Mouse (Mus musculus) left cerebral cortex, adult 8-10 months (tissue): ENCODE measurements at regions not wholly inside any gene's neighbourhood (a gene's known extent, or its start where the extent isn't known, plus 50 kb on each side); places are given as distances from the start of the nearest gene placed in this dataset.

Experiments
- DNase-seq, 2 experiments: peaks; one replicate each; pipeline ENCODE4 v3.0.0; 2022; ENCODE audit warnings: low spot score in 2 of 2

- no peak for DNase-seq
These were observed 258.3 kb upstream of the Id2 start for GRCm38 (mm10) chr12:25355217-25355616.

DNA sequence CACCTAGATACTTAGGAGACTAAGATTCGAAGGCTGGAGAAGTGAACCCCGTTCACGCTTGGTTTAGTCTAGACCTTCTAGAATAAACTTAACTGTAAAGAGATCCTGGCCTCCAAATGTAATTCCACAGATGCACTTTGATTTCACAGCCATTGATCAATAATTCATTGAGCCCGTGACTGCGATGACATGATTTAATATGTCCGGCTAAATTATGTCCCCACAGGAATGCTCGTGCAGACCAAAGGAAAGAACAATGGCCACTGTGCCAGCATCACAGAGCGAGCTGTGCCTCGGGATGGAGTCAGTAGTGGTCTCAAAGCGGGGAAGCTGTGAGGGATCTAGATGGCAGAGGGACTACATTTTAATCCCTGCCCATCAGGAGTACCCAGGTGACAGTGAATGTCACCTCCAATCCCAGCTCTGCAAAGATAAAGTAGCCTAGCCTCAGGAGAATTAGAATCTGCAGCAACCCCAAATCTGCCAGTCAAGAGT lies 256.5 kb upstream of the Id2 start:
- no peak for DNase-seq

GRCm38 (mm10) chr12:25352160-25352559 lies 255.2 kb upstream of the Id2 start:
- no peak for DNase-seq

DNA sequence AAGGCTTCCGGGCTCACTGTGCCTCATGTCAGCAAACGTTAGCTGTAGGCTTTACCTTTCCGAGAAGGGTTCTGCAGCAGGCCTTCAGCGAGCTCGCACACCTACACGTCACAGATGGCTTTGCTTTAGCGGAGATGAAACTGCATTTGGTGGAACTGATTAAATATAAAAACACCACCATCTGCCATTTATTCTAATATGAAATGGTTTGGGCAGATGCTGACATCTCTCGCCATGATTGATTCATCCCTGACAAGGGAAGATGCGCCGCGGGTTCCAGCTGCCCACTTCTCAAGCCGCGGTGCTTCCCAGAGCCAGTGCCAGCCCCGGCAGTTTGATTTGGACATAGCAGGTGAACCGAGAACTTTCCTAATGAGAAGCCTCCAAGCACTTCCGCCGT lies 247.4 kb upstream of the Id2 start:
- DNase-seq = peak; percentile 9 to 23

DNA sequence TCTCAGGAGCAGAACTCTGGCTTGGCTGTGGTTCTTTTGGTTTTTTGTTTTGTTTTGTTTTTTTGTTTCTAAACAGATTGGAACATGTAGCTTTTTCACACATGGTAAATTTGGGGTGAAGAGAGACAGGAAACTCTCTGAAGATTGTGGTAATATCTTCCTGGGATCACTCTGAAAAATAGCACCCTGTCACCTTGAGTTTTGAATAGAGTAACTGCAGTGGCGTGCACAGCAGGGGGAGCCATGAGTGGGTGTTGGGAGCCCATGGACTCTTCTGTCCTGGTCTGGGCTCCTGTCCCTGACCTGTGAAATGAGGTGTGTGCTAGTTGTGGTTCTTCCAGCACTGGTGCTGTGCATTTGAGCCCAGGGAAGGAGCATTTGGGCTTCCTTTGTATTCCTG lies 241.8 kb upstream of the Id2 start:
- DNase-seq = no peak

- no peak for DNase-seq
These were observed 239.0 kb upstream of the Id2 start for GRCm38 (mm10) chr12:25335930-25336329.

GRCm38 (mm10) chr12:25335069-25335468 lies 238.1 kb upstream of the Id2 start:
- no peak for DNase-seq

- DNase-seq = peak in 1 of 2 experiments; percentile 13
These were observed 235.6 kb upstream of the Id2 start for GRCm38 (mm10) chr12:25332384-25333035.

- DNase-seq = peak in 1 of 2 experiments; percentile 8
These were observed 233.2 kb upstream of the Id2 start for GRCm38 (mm10) chr12:25330004-25330708.

GRCm38 (mm10) chr12:25325901-25326300 lies 229.0 kb upstream of the Id2 start:
- DNase-seq = no peak

- DNase-seq = no peak
These were observed 226.2 kb upstream of the Id2 start for GRCm38 (mm10) chr12:25323171-25323570.

DNA sequence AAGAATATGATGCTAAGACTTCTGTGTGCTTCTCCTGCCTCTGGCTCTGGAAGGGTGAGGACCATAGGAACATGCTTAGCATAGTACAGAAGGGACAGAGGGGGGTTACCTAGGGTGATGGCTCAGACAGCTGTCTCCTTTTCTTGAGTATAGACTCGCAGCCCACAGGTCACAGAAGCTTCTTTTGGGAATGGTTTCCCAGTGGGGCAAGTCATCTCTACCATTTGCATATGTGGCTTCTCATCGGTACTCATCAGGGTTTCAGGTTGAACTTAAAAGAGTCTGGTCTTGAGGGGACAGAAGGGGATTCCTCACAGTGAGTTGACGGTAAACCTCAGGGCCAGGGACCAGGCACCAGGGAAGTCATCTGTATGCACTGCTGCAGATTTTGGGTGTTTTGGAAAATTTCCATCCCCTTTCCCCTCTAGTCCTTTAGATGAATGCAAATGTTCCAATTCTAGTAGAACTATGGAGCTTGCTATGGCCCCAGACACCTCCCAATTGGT lies 223.4 kb upstream of the Id2 start:
- no peak for DNase-seq

DNA sequence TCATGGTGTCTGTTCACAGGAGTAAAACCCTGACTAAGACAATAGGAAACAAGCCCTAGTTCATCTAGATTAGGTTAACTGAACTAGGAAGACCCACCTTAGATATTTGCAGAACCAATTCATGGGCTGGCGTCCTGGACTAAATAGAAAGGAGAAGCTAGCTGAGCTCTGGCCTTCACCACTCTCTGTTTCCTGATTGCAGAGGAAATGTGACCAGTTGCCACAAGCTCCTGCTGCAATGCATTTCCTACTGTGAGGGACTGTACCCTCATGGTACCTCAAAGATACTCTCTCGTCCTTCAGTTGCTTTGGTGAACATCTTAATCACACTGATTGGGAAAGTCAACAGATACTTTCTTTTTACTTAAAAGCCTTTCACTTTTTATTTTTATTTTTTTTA lies 222.9 kb upstream of the Id2 start:
- DNase-seq = no peak

DNA sequence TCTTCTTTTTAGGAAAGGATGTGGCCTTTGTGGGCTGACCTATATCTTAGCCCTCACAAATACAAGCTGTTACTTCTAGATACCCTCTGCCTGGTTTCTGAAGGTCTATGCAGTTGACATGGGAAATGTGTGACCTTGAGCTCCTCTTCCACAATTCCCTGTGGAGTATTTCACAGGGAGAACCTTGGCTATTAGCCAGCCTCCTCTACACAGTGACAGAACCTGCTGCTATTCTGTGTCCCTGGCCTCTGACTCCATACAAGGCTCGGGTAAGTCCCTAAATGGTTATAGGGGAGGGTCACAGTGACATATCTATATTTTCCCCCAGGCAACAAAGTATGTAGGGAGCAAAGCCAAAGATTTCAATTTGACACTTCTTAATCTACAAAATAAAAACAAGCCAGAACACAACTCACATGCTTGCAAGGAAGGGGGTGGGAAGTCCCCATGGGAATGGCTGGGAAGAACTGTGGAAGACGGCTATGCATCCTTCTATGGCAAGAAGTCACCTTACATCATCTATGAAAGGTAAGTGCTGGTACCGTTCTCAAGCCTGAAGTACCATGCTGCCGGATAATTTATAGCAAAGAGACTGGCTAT lies 221.2 kb upstream of the Id2 start:
- DNase-seq = no peak

- DNase-seq = no peak
These were observed 219.0 kb upstream of the Id2 start for GRCm38 (mm10) chr12:25315969-25316368.

DNA sequence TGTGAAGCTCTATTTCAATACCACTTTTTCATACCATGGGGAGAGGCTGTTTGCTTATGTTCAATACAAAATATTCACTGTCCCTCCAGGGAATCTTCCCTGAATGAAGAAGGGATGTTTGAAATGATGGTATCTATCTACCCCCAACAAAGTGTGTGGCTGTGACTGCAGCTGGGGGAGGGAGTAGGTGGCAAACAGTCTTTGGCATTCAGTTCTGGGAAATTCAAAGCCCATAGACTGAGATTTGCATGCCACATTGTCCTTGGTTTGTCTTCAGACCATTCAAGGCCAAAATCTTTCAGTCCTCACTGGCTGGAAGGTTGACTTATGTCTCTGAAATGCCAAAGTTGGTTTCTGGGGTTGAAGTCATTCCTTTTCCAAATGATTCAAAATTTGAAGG lies 216.3 kb upstream of the Id2 start:
- DNase-seq = no peak

- DNase-seq = no peak
These were observed 215.4 kb upstream of the Id2 start for GRCm38 (mm10) chr12:25312390-25312789.

DNA sequence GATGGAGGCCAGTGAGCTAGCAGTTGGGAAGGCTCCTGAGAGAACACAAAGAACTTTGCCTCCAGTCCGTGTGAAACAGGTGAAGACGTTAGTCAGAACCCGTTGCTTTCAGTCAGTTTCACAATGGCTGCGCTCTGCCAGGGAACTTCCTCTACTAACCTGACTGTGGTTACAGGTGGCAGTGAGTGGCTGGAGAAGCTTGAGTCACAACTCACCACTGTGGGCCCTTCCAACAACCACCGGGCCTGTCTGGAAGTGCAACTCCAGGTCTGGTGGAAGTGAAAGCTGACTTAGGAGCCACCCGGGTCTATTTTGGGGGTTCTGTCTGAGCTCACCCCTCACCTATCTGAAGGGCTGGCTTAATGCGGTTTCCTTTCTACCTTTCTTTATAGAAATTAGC lies 214.8 kb upstream of the Id2 start:
- DNase-seq = no peak

- DNase-seq = no peak
These were observed 213.5 kb upstream of the Id2 start for GRCm38 (mm10) chr12:25310293-25310946.

DNA sequence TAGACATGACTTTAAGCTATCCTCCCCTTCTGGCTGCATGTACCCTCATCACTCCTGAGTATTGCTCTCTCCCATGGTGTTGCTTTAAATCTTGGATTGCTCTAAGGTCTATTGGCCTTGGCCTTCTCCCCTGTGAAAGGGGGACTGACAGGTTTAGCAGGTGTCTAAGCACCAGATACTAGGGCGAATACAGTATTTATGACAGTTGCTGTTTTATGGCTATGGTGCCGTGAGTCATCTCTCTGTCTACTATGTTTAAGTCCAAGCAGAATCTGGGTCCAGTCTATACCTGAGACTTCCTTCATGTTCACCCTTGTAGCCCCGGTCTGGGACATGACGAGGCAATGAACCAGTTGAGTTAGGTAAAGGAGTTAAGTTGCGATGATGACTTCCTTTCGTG lies 212.3 kb upstream of the Id2 start:
- no peak for DNase-seq

GRCm38 (mm10) chr12:25305764-25306653 lies 209.1 kb upstream of the Id2 start:
- no peak for DNase-seq
